Mouse (Mus musculus): Measurements from ENCODE around the gene Tmem256. TPM values are rescaled to one million over a fixed set of nuclear protein-coding genes. Genes with fewer than 3 reads are reported as not detected.
A peak's percentile ranks its signal among the peaks of the same experiment; 100 is the strongest.
"Not testable (repeated sequence)": the region's sequence is repeated elsewhere in the genome, so short reads cannot be mapped to it uniquely, and the experiment has no call there.

Tmem256 gene
- polyA plus RNA-seq, 1 experiment from 2014 or later, result 365 TPM

DNA sequence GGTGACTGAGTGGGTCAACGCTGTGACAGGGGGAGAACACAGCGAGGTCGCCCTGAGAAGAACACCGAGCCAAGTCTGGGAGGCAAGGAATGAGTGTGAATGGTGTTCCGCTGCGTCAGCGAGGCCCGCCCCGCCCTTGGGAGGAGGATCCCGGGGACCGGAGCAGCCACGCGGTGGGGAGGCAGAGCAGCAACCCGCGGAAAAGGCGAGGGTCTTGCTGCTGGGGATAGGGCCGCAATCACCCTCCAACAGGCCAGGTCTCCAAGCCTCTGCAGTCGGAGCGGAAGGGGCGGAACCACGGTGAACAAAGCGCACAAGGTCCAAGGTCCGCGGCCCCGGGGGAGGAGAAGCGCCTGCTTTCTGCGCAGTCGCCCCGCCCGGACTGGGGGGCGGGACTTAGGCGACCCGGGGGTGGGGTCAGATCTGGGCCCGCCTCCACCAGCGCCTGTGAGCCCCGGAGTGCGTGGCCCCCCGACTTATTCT lies 7.9 kb downstream of the Tmem256 start, which contains the start of gene Plscr3:
Gene Plscr3 (plus strand): TSS at position 179 of the 483 bp plus-strand sequence.
- Histone ChIP-seq H3K9me3 (no peaks in the 10 kb centered on the region), H3K27me3 (no peaks in the 10 kb centered on the region), H3K27ac (peak within 1 kb of the TSS; percentile 96), H3K4me2 (peak within 1 kb of the TSS; percentile 86), H3K4me1 (peaks cover 29% of the 10 kb centered on the region), H3K4me3 (peak within 1 kb of the TSS; percentile 73), H3K36me3 (peaks cover 39% of the 10 kb centered on the region), H3K9ac (peak within 1 kb of the TSS; percentile 71)
- WGBS, result under 1% methylated on average over 38 of the region's 38 CpGs
- peak; percentile 91 for ATAC-seq (ENCODE audit: insufficient number of reproducible peaks, low FRiP score, low TSS enrichment, low read depth)

DNA sequence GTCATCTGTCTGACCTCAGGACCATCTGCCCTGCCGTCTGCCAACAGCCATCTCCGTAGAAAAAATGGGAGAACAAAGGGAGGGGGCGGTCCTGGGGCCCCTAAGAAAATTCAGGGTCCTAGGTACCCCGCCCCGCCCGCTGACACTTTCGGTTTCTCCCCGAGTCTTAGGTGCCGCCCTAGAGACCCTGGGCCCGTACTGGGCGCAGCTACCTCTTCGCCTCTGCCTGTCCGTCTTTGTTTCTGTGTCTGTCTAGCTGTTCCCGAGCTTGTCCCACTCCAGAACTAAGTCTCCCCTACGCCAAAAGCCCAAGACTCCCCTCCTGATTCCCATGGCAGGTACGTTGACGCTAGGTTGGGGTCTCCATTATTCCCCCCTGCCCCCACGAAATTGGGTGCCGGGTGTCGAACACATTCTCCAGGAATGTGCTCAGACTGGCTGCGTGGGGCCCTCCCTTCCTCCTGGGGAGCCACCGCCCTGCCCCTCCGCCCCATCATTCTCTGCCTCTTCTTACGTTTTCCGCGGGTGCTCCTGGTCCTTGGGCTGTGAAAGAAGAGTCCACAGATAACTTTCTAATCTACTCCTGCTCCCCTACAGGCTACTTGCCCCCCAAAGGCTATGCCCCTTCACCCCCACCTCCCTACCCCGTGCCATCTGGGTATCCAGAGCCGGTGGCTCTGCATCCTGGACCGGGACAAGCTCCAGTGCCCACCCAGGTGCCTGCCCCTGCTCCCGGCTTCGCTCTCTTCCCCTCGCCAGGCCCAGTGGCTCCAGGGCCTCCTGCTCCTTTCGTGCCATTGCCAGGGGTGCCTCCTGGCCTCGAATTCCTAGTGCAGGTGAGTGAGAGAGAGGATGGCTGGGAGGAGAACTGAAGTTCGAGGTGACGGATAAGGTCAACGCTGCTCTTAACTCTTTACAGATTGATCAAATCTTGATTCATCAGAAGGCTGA lies 8.7 kb downstream of the Tmem256 start:
- Histone ChIP-seq H3K27me3 (no peaks in the 10 kb centered on the region), H3K9me3 (no peaks in the 10 kb centered on the region), H3K36me3 (peaks cover 47% of the 10 kb centered on the region), H3K4me1 (peaks cover 29% of the 10 kb centered on the region), H3K4me2 (peak overlapping the region; percentile 86), H3K27ac (peak overlapping the region; percentile 96), H3K4me3 (peak overlapping the region; percentile 73), H3K9ac (peak overlapping the region; percentile 71)
- peak; percentile 8; the same call in 1 of the 2 replicates for ATAC-seq (ENCODE audit: insufficient number of reproducible peaks, low FRiP score, low TSS enrichment, low read depth)
- 9% methylated on average over 37 of the region's 37 CpGs for WGBS

DNA sequence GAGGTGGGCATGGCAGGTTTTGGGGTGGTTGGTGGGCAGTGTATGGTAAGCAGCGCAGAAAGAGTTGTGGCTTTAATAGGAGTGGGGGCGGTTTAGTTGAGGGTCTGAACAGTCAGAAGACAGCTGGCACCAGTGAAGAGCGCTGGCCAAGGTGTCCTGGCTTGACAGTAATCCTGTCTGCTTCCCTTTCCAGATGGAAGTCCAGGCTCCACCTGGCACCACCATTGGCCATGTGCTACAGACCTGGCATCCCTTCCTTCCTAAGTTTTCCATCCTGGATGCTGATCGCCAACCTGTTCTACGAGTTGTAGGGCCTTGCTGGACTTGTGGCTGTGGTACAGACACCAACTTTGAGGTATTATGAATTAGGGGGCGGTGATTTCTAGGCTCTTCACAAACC lies 9.7 kb downstream of the Tmem256 start:
- Histone ChIP-seq H3K9ac (no peak overlapping the region), H3K9me3 (no peaks in the 10 kb centered on the region)

DNA sequence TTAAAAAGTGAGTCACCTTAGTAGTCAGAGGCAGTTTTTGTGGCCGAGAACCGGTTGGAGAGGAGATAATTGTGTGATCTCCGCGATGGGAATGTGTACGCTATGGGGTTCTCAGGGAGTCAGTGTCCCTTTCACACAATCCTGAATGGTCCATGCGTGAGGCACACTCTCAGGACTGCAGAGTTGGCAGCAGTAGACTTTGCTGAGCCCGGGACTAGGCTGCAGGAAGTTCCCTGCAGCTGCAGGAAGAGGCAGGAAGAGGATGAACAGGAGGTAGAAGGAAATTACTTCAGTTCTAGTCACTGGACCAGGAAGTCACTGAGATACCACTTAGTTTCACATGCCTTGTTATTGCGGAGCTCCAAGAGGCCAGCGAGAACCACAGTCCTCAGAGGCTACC lies 10.8 kb downstream of the Tmem256 start:
- Histone ChIP-seq H3K36me3 (peaks cover 50% of the 10 kb centered on the region), H3K4me2 (no peak overlapping the region), H3K27ac (no peak overlapping the region), H3K9me3 (no peaks in the 10 kb centered on the region), H3K4me3 (no peak overlapping the region), H3K9ac (no peak overlapping the region), H3K4me1 (peaks cover 33% of the 10 kb centered on the region), H3K27me3 (no peaks in the 10 kb centered on the region)
- no peak for ATAC-seq (ENCODE audit: insufficient number of reproducible peaks, low FRiP score, low TSS enrichment, low read depth)
- WGBS, result 90% methylated on average over 9 of the region's 9 CpGs

More for the DNA sequence above, 9.7 kb downstream of the Tmem256 start:
- H3K4me2 ChIP-seq, result peak overlapping the region; percentile 86
- WGBS, result 98% methylated on average over 6 of the region's 6 CpGs
- H3K27me3 ChIP-seq, result no peaks in the 10 kb centered on the region
- peaks cover 29% of the 10 kb centered on the region for H3K4me1 ChIP-seq
- peaks cover 50% of the 10 kb centered on the region for H3K36me3 ChIP-seq
- H3K4me3 ChIP-seq, result peak overlapping the region; percentile 73; the same call in 1 of the 2 replicates
- H3K27ac ChIP-seq, result 0 out of 2 replicates have a peak overlapping the region, but pooled peaks have one; percentile 96
- ATAC-seq (ENCODE audit: insufficient number of reproducible peaks, low FRiP score, low TSS enrichment, low read depth), result no peak

DNA sequence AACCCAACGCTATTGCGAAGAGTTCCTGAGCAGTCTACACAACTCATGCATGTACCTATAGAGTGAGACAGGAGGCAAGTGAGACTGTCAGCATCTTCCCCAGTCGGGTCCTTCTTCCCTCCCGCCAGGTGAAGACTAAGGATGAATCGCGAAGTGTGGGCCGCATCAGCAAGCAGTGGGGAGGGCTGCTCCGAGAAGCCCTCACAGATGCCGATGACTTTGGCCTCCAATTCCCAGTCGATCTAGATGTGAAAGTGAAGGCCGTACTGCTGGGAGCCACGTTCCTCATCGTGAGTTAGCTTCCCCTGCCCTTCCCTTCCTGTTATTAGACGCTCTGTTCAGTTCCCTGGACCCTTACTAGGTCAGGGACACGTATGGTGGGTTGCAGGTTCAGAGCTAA lies 11.6 kb downstream of the Tmem256 start:
- Histone ChIP-seq H3K27me3 (no peaks in the 10 kb centered on the region), H3K4me2 (no peak overlapping the region), H3K4me1 (peaks cover 34% of the 10 kb centered on the region), H3K9ac (no peak overlapping the region), H3K4me3 (no peak overlapping the region), H3K9me3 (no peaks in the 10 kb centered on the region), H3K27ac (no peak overlapping the region), H3K36me3 (peaks cover 50% of the 10 kb centered on the region)
- WGBS, result 88% methylated on average over 15 of the region's 15 CpGs
- ATAC-seq (ENCODE audit: insufficient number of reproducible peaks, low FRiP score, low TSS enrichment, low read depth), result no peak

DNA sequence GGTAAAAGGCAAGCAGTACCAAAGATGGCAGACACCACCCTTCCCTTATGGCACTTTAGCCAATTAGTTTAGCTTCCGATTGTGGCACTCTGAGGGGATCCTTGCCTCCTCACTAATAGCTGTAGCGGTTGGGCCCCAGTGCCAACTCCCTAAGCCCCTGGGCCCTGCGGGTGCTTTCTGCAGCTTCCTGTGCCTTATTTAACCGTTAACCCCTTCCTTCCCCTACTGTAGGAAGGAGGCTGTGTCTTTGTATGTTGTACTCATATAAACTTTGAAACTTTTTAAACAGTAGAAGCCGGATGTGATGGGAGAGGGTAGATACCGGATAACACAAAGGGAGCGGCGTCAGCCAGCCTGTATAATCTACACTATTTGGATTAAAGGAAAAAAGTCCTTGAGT lies 12.4 kb downstream of the Tmem256 start:
- no peak overlapping the region for H3K4me3 ChIP-seq
- H3K9me3 ChIP-seq, result no peaks in the 10 kb centered on the region
- H3K36me3 ChIP-seq, result peaks cover 50% of the 10 kb centered on the region
- no peak overlapping the region for H3K27ac ChIP-seq
- H3K4me2 ChIP-seq, result no peak overlapping the region
- H3K9ac ChIP-seq, result no peak overlapping the region
- 66% methylated on average over 8 of the region's 8 CpGs for WGBS
- peaks cover 36% of the 10 kb centered on the region for H3K4me1 ChIP-seq
- 0 out of 2 replicates have a peak, but pooled peaks cover 4% of the 10 kb centered on the region for H3K27me3 ChIP-seq
- no peak for ATAC-seq (ENCODE audit: insufficient number of reproducible peaks, low FRiP score, low TSS enrichment, low read depth)

DNA sequence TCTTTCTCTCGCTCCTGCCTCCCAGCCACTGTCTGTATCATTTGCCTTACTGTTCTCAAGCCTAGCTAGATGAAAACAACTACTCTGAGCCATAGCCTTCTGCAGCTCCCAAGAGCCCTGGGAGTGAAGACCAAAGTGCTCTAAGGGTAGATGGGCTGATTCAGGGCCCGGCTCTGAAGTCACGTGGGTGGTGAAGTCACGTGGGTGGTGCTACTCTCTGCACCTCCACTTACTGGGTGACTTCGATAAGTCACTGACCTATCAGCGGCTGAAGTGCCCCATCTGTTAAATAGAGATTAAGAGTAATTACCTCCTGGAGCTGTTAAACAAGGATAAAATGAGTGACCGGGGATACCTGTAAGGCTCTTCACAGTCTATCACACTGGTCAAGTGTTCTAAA lies 15.7 kb downstream of the Tmem256 start:
- Histone ChIP-seq H3K27me3 (peaks cover 21% of the 10 kb centered on the region), H3K4me3 (no peak overlapping the region), H3K4me1 (peaks cover 24% of the 10 kb centered on the region), H3K36me3 (peaks cover 33% of the 10 kb centered on the region), H3K27ac (no peak overlapping the region), H3K4me2 (no peak overlapping the region), H3K9me3 (no peaks in the 10 kb centered on the region), H3K9ac (no peak overlapping the region)
- WGBS, result 65% methylated on average over 7 of the region's 7 CpGs
- no peak for ATAC-seq (ENCODE audit: insufficient number of reproducible peaks, low FRiP score, low TSS enrichment, low read depth)

DNA sequence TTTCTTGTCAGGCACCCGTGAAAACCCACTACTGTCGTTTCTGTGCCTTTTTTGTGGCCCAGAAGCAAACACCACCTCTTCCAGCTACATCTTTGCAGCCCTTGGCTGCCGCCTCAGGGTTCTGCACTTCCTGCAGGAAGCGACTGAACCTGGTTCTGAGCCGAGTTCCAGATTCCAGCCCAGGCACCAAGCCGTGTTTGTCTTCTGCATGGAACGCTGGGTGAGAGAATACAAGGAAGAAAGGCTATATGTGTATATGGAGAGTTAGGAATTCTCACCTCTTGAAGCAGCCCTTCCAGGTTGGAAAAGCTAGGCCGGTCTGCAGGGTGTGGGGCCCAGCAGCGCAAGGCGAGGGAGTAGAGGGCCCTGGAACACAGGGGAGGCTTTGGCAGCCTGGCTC lies 16.4 kb downstream of the Tmem256 start:
- H3K4me3 ChIP-seq, result no peak overlapping the region
- peaks cover 24% of the 10 kb centered on the region for H3K4me1 ChIP-seq
- WGBS, result 80% methylated on average over 10 of the region's 10 CpGs
- H3K27me3 ChIP-seq, result peaks cover 28% of the 10 kb centered on the region
- ATAC-seq (ENCODE audit: insufficient number of reproducible peaks, low FRiP score, low TSS enrichment, low read depth), result no peak
- H3K9ac ChIP-seq, result no peak overlapping the region
- H3K36me3 ChIP-seq, result peaks cover 26% of the 10 kb centered on the region
- no peak overlapping the region for H3K4me2 ChIP-seq
- H3K9me3 ChIP-seq, result no peaks in the 10 kb centered on the region
- H3K27ac ChIP-seq, result no peak overlapping the region

DNA sequence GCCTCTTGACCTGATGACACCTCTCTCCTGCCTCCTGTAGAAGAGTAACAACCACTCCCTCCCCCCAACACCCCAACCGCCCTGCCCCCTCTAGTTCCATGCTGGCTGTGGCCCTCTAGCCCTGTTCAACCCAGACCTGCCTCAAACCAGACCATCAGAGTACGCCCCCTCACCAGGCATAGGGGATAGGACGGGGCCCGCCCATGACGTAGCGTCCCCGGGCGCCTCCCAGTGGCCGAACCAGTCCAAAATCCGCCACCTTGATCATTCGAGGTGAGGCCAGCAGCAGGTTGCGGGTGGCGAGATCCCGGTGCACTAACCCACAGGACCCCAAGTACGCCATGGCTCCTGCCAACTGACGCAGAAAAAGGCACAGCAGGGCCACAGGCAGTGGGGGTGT lies 17.0 kb downstream of the Tmem256 start:
- Histone ChIP-seq H3K9me3 (no peaks in the 10 kb centered on the region), H3K4me2 (peak overlapping the region; percentile 31), H3K4me3 (no peak overlapping the region), H3K27ac (no peak overlapping the region), H3K36me3 (peaks cover 20% of the 10 kb centered on the region), H3K9ac (no peak overlapping the region), H3K4me1 (peaks cover 23% of the 10 kb centered on the region), H3K27me3 (peaks cover 31% of the 10 kb centered on the region)
- ATAC-seq (ENCODE audit: insufficient number of reproducible peaks, low FRiP score, low TSS enrichment, low read depth), result no peak
- 23% methylated on average over 16 of the region's 16 CpGs for WGBS

DNA sequence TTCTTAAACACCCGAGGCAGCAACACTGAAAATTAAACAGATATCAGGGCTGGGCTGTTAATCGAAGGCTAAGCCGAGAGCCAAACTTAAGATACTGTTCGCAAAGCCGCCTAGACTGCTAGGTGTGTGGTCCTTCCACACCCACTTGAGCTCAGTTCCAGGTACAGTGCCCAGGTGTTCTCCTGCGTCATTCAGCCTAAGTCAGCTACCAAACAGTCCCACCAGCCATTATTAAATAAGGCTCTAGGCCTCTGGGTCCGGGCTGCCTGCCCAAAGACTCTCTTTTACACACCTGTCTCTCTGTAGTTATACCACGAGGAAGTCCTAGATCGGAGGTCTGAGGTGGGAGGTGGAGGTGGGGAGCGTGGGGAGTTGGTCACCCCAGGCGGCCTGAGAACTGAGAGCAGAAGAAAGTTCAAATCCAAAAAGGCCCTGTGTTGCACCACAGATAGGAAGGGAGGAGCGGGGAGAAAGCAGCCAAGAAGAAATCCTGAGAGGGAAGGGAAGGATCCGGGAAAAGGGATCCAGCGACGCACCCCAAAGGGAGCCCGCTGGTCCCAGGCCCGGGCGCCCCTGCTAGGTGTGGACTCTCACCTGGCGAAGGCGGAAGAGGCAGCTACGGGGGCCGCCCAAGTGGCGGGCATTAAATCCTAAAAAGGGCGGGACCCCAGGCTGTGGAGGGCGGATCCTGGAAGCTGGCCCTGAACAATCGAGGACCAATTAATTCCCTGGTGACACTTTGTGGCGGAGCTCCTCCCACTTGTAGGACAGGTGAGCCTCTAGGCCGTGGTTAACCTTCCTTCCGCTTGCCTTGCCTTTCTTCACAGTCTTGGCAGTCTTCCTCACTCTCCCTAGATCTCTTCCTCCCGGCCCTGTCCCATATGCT lies 20.0 kb downstream of the Tmem256 start, which contains the start of gene Tnk1:
Gene Tnk1 (minus strand): TSS at position 618 of the 886 bp plus-strand sequence.
- H3K4me2 ChIP-seq, result peak within 1 kb of the TSS; percentile 26
- peaks cover 31% of the 10 kb centered on the region for H3K27me3 ChIP-seq
- no peak within 1 kb of the TSS for H3K9ac ChIP-seq
- peaks cover 18% of the 10 kb centered on the region for H3K4me1 ChIP-seq
- no peaks in the 10 kb centered on the region for H3K36me3 ChIP-seq
- peak within 1 kb of the TSS; percentile 24 for H3K4me3 ChIP-seq
- 19% methylated on average over 30 of the region's 30 CpGs for WGBS
- no peaks in the 10 kb centered on the region for H3K9me3 ChIP-seq
- no peak for ATAC-seq (ENCODE audit: insufficient number of reproducible peaks, low FRiP score, low TSS enrichment, low read depth)
- peak within 1 kb of the TSS; percentile 34 for H3K27ac ChIP-seq

DNA sequence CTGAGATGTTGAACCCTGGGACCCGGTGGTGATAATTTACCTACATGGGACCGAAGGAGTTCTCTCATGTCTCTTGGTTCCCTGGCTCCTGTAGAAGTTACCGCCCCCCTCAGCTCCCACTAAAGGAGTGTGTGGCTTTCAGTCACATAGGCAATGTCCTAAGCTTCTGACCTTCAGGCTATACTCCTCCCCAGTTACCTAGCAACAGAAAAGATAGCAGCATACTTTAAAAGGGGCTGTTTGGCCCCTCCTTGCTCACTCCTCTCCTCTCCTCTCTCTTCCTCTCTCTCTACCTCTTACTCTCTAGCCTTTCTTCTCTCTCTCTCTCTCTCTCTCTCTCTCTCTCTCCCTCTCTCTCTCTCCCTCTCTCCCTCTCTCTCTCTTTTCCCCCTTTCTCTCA lies 25.4 kb downstream of the Tmem256 start:
- H3K4me3 ChIP-seq; H3K4me2 ChIP-seq; H3K36me3 ChIP-seq; H3K9me3 ChIP-seq; ATAC-seq (ENCODE audit: insufficient number of reproducible peaks, low FRiP score, low TSS enrichment, low read depth); H3K9ac ChIP-seq; H3K27ac ChIP-seq; H3K4me1 ChIP-seq: not testable (repeated sequence)
- H3K27me3 ChIP-seq, result peaks cover 13% of the 10 kb centered on the region
- WGBS, result 74% methylated on average over 3 of the region's 3 CpGs

Data from limb, embryonic 15.5 days (tissue).